In the genomic region with DNA sequence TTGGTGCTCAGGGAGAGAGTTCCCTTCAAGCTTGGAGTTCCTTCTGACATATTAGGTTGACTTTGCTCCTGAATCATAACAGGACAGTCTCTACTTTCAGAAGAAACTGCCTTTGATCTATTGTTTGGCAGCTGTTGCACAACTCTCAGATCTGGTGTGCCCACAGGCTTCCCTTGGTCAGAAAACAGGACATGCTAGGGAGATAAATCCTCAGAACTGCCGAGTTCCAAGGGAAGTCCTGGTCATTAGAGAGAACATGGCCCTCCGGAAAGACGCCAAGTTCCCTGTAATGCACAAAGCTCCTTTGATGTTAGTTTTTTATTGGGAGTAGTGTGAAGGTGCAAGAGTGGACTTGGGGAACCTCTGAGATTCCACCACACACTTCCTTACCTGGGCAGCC, we compare ENCODE assay signal across 18 mouse cellular contexts. TPM values are rescaled to one million over a fixed set of nuclear protein-coding genes. Genes with fewer than 3 reads are reported as not detected.
DNase-seq lines count a peak whose midpoint lies in the region; ATAC-seq and TF ChIP-seq lines count a peak whose summit lies in the region.
"Had no signal": no experiment of that assay in that cellular context is flagged by ENCODE, and none has a peak within 500 bp of the region (broad histone marks: within the 10 kb centered on the region; RNA-seq: fewer than 3 reads in every experiment).

No protein-coding gene starts in this region.

- no peaks in the 10 kb centered on the region for H3K36me3 ChIP-seq in embryonic facial prominence, embryonic 10.5 days (replicated peaks)
- H3K36me3 ChIP-seq in hindbrain, embryonic 16.5 days (ENCODE audit: control insufficient read depth, insufficient read depth, low read length) = no peaks in the 10 kb centered on the region
- H3K36me3 ChIP-seq: embryonic facial prominence, embryonic 12.5 days; forebrain, embryonic 12.5 days; hindbrain, embryonic 15.5 days had no signal

- 75% methylated on average over 3 of the region's 3 CpGs for WGBS in embryonic facial prominence, embryonic 10.5 days
- WGBS in hindbrain, embryonic 16.5 days = 86% methylated on average over 3 of the region's 3 CpGs

- no peak for TF ChIP-seq CTCF in layer of hippocampus, adult 2 months (conservative IDR thresholded peaks at IDR 0.05)

- DNase-seq in adrenal gland, adult 2 months = peak; percentile 53
- DNase-seq in adrenal gland, postnatal 25 days = no peak
- DNase-seq in layer of hippocampus, adult 2 months (ENCODE audit: low spot score in 2 of 2) = no peak
- no peak for DNase-seq in layer of hippocampus, postnatal 25 days (ENCODE audit: extremely low spot score in 1 of 2, low spot score in 1 of 2)
- DNase-seq in lung, postnatal 36 days = peak; percentile 82
- no peak for DNase-seq in embryonic facial prominence, embryonic 10.5 days (ENCODE audit: low spot score)
- DNase-seq: cerebellum, adult 2 months; right cerebral cortex, postnatal 4 days had no signal

- H3K27ac ChIP-seq in layer of hippocampus, adult 2 months = peak overlapping the region; percentile 57; the same call in 1 of the 2 replicates
- H3K27ac ChIP-seq in embryonic facial prominence, embryonic 10.5 days (replicated peaks) = no peak overlapping the region
- no peak overlapping the region for H3K27ac ChIP-seq in hindbrain, embryonic 16.5 days (ENCODE audit: low read depth, low read length)
- H3K27ac ChIP-seq: forebrain, embryonic 12.5 days; hindbrain, embryonic 15.5 days had no signal

- no peak overlapping the region for H3K4me2 ChIP-seq in hindbrain, embryonic 16.5 days (ENCODE audit: low read length)
- H3K4me2 ChIP-seq: embryonic facial prominence, embryonic 12.5 days; forebrain, embryonic 12.5 days; hindbrain, embryonic 15.5 days; liver, embryonic 11.5 days; midbrain, embryonic 11.5 days had no signal

- H3K27me3 ChIP-seq in embryonic facial prominence, embryonic 10.5 days (replicated peaks; ENCODE audit: low read depth, poor library complexity, severe bottlenecking) = no peaks in the 10 kb centered on the region
- no peaks in the 10 kb centered on the region for H3K27me3 ChIP-seq in hindbrain, embryonic 16.5 days (replicated peaks; ENCODE audit: control insufficient read depth, insufficient read depth, low read length)
- H3K27me3 ChIP-seq: embryonic facial prominence, embryonic 12.5 days; forebrain, embryonic 12.5 days; hindbrain, embryonic 15.5 days had no signal

- no peak overlapping the region for H3K9ac ChIP-seq in hindbrain, embryonic 16.5 days (ENCODE audit: low read depth, low read length)
- H3K9ac ChIP-seq: embryonic facial prominence, embryonic 12.5 days; forebrain, embryonic 12.5 days; hindbrain, embryonic 15.5 days had no signal

- H3K4me1 ChIP-seq in embryonic facial prominence, embryonic 10.5 days = peaks cover 5% of the 10 kb centered on the region
- peaks cover 3% of the 10 kb centered on the region; the same call in 1 of the 2 replicates for H3K4me1 ChIP-seq in hindbrain, embryonic 16.5 days (ENCODE audit: control insufficient read depth, insufficient read depth, low read depth, low read length)
- H3K4me1 ChIP-seq: forebrain, embryonic 12.5 days had no signal

- peak; percentile 47 for ATAC-seq in granulocyte monocyte progenitor cell, adult 5-6 weeks (replicated peaks; ENCODE audit: poor library complexity, severe bottlenecking)
- no peak for ATAC-seq in hindbrain, embryonic 16.5 days

- H3K9me3 ChIP-seq in embryonic facial prominence, embryonic 10.5 days = no peaks in the 10 kb centered on the region
- no peaks in the 10 kb centered on the region for H3K9me3 ChIP-seq in hindbrain, embryonic 16.5 days (ENCODE audit: control insufficient read depth, low read length)
- H3K9me3 ChIP-seq: embryonic facial prominence, embryonic 12.5 days; forebrain, embryonic 12.5 days; hindbrain, embryonic 15.5 days had no signal

- H3K4me3 ChIP-seq in layer of hippocampus, adult 2 months = no peak overlapping the region
- no peak overlapping the region for H3K4me3 ChIP-seq in embryonic facial prominence, embryonic 10.5 days
- no peak overlapping the region for H3K4me3 ChIP-seq in hindbrain, embryonic 16.5 days (ENCODE audit: low read length)
- H3K4me3 ChIP-seq: embryonic facial prominence, embryonic 12.5 days; forebrain, embryonic 12.5 days; hindbrain, embryonic 15.5 days had no signal

RNA-seq across cellular contexts. Expression of a gene that starts 35.5 kb away (rescaled TPM):
- under 1 TPM; 0.35 to 0.63 TPM for total RNA-seq in adrenal gland, adult 2 months (2021)
- 0.35 TPM in 1 of 2 replicates, not detected in the other for polyA plus RNA-seq in adrenal gland, adult 2 months (2012; rRNA removed)
- total RNA-seq in adrenal gland, postnatal 25 days (2021) = not detected in 2 replicates
- not detected for total RNA-seq in layer of hippocampus, adult 2 months (2021)
- total RNA-seq in layer of hippocampus, postnatal 25 days (2021) = not detected
- total RNA-seq in granulocyte monocyte progenitor cell, adult 5-6 weeks (2014; fragmentation: Nextera tagmentation) = not detected in 2 replicates
- total RNA-seq in granulocyte monocyte progenitor cell, adult 5-6 weeks (2017) = not detected in 2 replicates
- polyA plus RNA-seq in embryonic facial prominence, embryonic 10.5 days (2016; fragmentation: Nextera tagmentation; extraction: Ambion mirVana) = not detected in 2 replicates
- polyA plus RNA-seq in hindbrain, embryonic 16.5 days (2015; fragmentation: Nextera tagmentation; extraction: Ambion mirVana) = not detected in 2 replicates
- total RNA-seq: gastrocnemius, adult 18-20 months had no signal
- polyA plus RNA-seq: cerebellum, adult 2 months; forebrain, embryonic 12.5 days; heart, embryonic 14.5 days; large intestine, adult 2 months; midbrain, embryonic 11.5 days had no signal

Comparison
In these comparisons a context has a peak if more than half of its experiments do, and no peak if none do; other contexts are left out.
1. DNase-seq: peak in adrenal gland, adult 2 months (single experiment) and lung, postnatal 36 days (single experiment); none in adrenal gland, postnatal 25 days (single experiment), layer of hippocampus, adult 2 months (0 of 2), layer of hippocampus, postnatal 25 days (0 of 2) and embryonic facial prominence, embryonic 10.5 days (single experiment).